In the genomic region with DNA sequence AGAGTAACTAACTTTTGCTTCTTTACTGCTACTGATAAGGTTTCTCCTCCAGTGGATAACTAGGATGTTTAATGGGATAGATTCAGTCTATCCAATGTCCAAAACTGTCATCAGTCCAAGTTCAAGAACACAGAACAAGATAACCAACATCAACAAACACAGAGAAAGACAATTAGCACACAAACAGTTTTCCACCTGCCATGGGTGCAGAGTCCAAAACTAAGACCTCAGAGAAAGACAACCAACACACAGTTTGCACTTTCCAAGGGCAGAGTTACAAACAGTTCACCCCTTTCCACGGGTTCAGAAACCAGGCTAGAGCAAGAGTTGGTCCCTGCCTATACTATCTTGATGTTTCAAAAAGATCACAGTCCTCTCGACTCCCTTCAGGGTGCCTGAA, we compare ENCODE assay signal across 46 mouse cellular contexts. TPM values are rescaled to one million over a fixed set of nuclear protein-coding genes. Genes with fewer than 3 reads are reported as not detected.
"Had no signal": no experiment of that assay in that cellular context is flagged by ENCODE, and none has a peak within 500 bp of the region (broad histone marks: within the 10 kb centered on the region; RNA-seq: fewer than 3 reads in every experiment).

No protein-coding gene starts in this region.

- H3K4me2 ChIP-seq: heart, embryonic 11.5 days; heart, embryonic 12.5 days; heart, embryonic 13.5 days; heart, embryonic 15.5 days; hindbrain, embryonic 12.5 days; hindbrain, embryonic 13.5 days; hindbrain, embryonic 14.5 days; hindbrain, embryonic 15.5 days; intestine, embryonic 15.5 days; kidney, embryonic 15.5 days had no signal

- H3K4me3 ChIP-seq: heart, embryonic 10.5 days; heart, embryonic 12.5 days; heart, embryonic 13.5 days; heart, embryonic 15.5 days; hindbrain, embryonic 10.5 days; hindbrain, embryonic 12.5 days; hindbrain, embryonic 13.5 days; hindbrain, embryonic 15.5 days; intestine, embryonic 15.5 days; kidney, embryonic 15.5 days; layer of hippocampus, adult 2 months had no signal

- H3K9ac ChIP-seq: heart, embryonic 12.5 days; heart, embryonic 13.5 days; heart, embryonic 15.5 days; hindbrain, embryonic 12.5 days; hindbrain, embryonic 13.5 days; hindbrain, embryonic 14.5 days; hindbrain, embryonic 15.5 days; intestine, embryonic 15.5 days; kidney, embryonic 15.5 days had no signal

- H3K9me3 ChIP-seq: heart, embryonic 10.5 days; heart, embryonic 12.5 days; heart, embryonic 13.5 days; heart, embryonic 15.5 days; hindbrain, embryonic 10.5 days; hindbrain, embryonic 12.5 days; hindbrain, embryonic 13.5 days; hindbrain, embryonic 15.5 days; intestine, embryonic 15.5 days; kidney, embryonic 15.5 days had no signal

- ATAC-seq: hindbrain, embryonic 16.5 days; hindbrain, postnatal 0 days; inflammation-experienced regulatory T-cells, adult 6 months; intestine, embryonic 15.5 days; intestine, embryonic 16.5 days; intestine, postnatal 0 days had no signal

- H3K27ac ChIP-seq: heart, embryonic 10.5 days; heart, embryonic 13.5 days; heart, embryonic 15.5 days; hindbrain, embryonic 10.5 days; hindbrain, embryonic 12.5 days; hindbrain, embryonic 13.5 days; hindbrain, embryonic 14.5 days; hindbrain, embryonic 15.5 days; hindbrain, postnatal 0 days; intestine, embryonic 15.5 days; kidney, embryonic 15.5 days; kidney, postnatal 0 days; layer of hippocampus, adult 2 months had no signal

- H3K27me3 ChIP-seq: heart, embryonic 12.5 days; heart, embryonic 13.5 days; heart, embryonic 15.5 days; hindbrain, embryonic 12.5 days; hindbrain, embryonic 13.5 days; hindbrain, embryonic 15.5 days; intestine, embryonic 15.5 days; kidney, embryonic 15.5 days had no signal

- H3K36me3 ChIP-seq: heart, embryonic 10.5 days; heart, embryonic 12.5 days; heart, embryonic 13.5 days; heart, embryonic 15.5 days; hindbrain, embryonic 10.5 days; hindbrain, embryonic 12.5 days; hindbrain, embryonic 13.5 days; hindbrain, embryonic 15.5 days; intestine, embryonic 15.5 days; kidney, embryonic 15.5 days had no signal

- H3K4me1 ChIP-seq: heart, embryonic 10.5 days; heart, embryonic 12.5 days; heart, embryonic 13.5 days; heart, embryonic 15.5 days; hindbrain, embryonic 10.5 days; hindbrain, embryonic 12.5 days; hindbrain, embryonic 13.5 days; hindbrain, embryonic 15.5 days; intestine, embryonic 15.5 days; kidney, embryonic 15.5 days had no signal

- DNase-seq: heart, postnatal 10 days; heart, postnatal 14 days; heart, postnatal 36 days; heart, postnatal 4 days; kidney, adult 11 months; kidney, adult 18-20 months; kidney, adult 2 months; kidney, adult 8-10 months; kidney, adult 9 months; kidney, postnatal 10 days; kidney, postnatal 14 days; kidney, postnatal 25 days; kidney, postnatal 36 days; kidney, postnatal 4 days; layer of hippocampus, adult 9-11 months; layer of hippocampus, postnatal 36 days had no signal

RNA-seq across cellular contexts. Expression of gene Hsd3b3, which starts 23.6 kb away (rescaled TPM):
- total RNA-seq: heart, postnatal 10 days; heart, postnatal 14 days; heart, postnatal 25 days; heart, postnatal 36 days; heart, postnatal 4 days; hematopoietic stem cell, adult 5-6 weeks; hindbrain, postnatal 0 days; layer of hippocampus, adult 18-20 months; layer of hippocampus, adult 2 months; layer of hippocampus, adult 8-10 months; layer of hippocampus, postnatal 10 days; layer of hippocampus, postnatal 14 days; layer of hippocampus, postnatal 25 days; layer of hippocampus, postnatal 36 days had no signal
- polyA plus RNA-seq: heart, embryonic 12.5 days; heart, embryonic 13.5 days; heart, embryonic 14.5 days; heart, embryonic 15.5 days; heart, postnatal 0 days; hindbrain, embryonic 10.5 days; hindbrain, embryonic 11.5 days had no signal

RNA-seq across cellular contexts. Expression of gene Hsd3b6, which starts 27.7 kb away (rescaled TPM):
- total RNA-seq: heart, postnatal 10 days; heart, postnatal 14 days; heart, postnatal 25 days; heart, postnatal 36 days; heart, postnatal 4 days; hematopoietic stem cell, adult 5-6 weeks; hindbrain, postnatal 0 days; layer of hippocampus, adult 18-20 months; layer of hippocampus, adult 2 months; layer of hippocampus, adult 8-10 months; layer of hippocampus, postnatal 10 days; layer of hippocampus, postnatal 14 days; layer of hippocampus, postnatal 25 days; layer of hippocampus, postnatal 36 days had no signal
- polyA plus RNA-seq: heart, postnatal 0 days; hindbrain, postnatal 0 days; inflammation-experienced regulatory T-cells, adult 6 months; intestine, postnatal 0 days; kidney, adult 2 months; large intestine, adult 2 months had no signal
